Mouse (Mus musculus): ENCODE data around the gene Ssbp1. TPM values are rescaled to one million over a fixed set of nuclear protein-coding genes. Genes with fewer than 3 reads are reported as not detected.

Gene Ssbp1
- polyA plus RNA-seq, 1 experiment from 2014 or later: 136 TPM

DNA sequence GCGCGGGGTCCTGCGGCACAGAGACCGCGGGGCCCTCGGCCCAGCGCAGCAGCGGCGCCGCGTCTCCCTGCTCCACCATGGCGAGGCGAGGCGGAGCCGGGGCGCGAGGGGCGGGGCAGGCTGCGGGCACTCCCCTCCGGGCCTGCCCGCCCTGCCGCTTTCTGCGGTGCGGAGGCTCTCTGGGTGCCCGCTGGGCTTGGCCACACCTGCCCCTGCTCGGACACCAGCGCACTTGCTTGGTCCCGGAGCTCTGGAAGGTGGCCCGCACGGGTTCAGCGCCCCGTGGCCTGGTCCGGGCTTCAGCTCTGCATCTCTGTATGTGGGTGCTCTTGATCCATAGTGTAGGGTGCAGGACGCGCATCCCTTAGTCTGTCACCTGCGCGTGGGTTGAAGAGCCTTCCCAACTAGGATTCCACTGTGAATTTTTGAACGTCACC, 35.1 kb upstream of the Ssbp1 start, which contains the start of gene E330009J07Rik:
Gene E330009J07Rik (minus strand): TSS at position 89 of the 437 bp plus-strand sequence.
- H3K4me1 ChIP-seq (ENCODE audit: insufficient read depth): no peaks in the 10 kb centered on the region; the same call in 1 of the 2 replicates
- no peaks in the 10 kb centered on the region for H3K36me3 ChIP-seq (ENCODE audit: insufficient read depth)
- ATAC-seq (ENCODE audit: insufficient read depth): peak; percentile 95
- peak within 1 kb of the TSS; percentile 73 for H3K4me3 ChIP-seq (ENCODE audit: low read depth, low read length)
- DNase-seq: peak; percentile 83
- H3K9me3 ChIP-seq (ENCODE audit: low read depth, low read length): no peaks in the 10 kb centered on the region
- peak within 1 kb of the TSS; percentile 58 for H3K27ac ChIP-seq (ENCODE audit: low read depth)
- WGBS: under 1% methylated on average over 37 of the region's 38 CpGs
- H3K4me2 ChIP-seq: peak within 1 kb of the TSS; percentile 88
- peak within 1 kb of the TSS; percentile 73 for H3K9ac ChIP-seq
- H3K27me3 ChIP-seq (ENCODE audit: insufficient read depth, low read length): no peaks in the 10 kb centered on the region
- no peak for TF ChIP-seq CTCF (IDR thresholded peaks at IDR 0.05; ENCODE audit: low read depth)

DNA sequence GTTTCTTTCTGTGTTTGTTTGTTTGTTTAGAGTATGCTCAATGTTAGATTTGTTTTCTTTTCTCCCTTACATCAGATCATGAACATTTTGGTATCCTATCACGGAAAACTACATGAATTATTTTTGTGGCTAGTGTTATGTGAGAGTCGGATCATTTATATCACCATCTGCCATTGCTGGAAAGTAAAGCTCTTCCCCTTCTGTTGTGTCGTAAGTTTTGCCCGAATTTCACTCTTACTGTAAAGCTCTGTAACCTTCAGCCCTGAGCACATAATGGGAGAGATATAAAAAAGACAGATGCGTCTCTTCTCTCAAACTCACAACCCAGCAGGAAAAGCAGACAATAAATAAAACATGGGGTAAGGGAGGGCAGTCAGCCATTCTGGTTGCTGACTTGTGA, 32.2 kb upstream of the Ssbp1 start, which contains the start of gene Wee2:
Gene Wee2 (plus strand): TSS at position 153 of the 400 bp plus-strand sequence.
- Histone ChIP-seq H3K9me3 (ENCODE audit: low read depth, low read length) (no peaks in the 10 kb centered on the region), H3K4me1 (ENCODE audit: insufficient read depth) (no peaks in the 10 kb centered on the region), H3K27me3 (ENCODE audit: insufficient read depth, low read length) (no peaks in the 10 kb centered on the region), H3K4me3 (ENCODE audit: low read depth, low read length) (no peak within 1 kb of the TSS), H3K27ac (ENCODE audit: low read depth) (no peak within 1 kb of the TSS), H3K4me2 (no peak within 1 kb of the TSS), H3K36me3 (ENCODE audit: insufficient read depth) (no peaks in the 10 kb centered on the region), H3K9ac (no peak within 1 kb of the TSS)
- WGBS: 50% methylated on average over 5 of the region's 5 CpGs
- no peak for DNase-seq
- no peak for TF ChIP-seq CTCF (IDR thresholded peaks at IDR 0.05; ENCODE audit: low read depth)
- no peak for ATAC-seq (ENCODE audit: insufficient read depth)

- no peaks in the 10 kb centered on the region for H3K36me3 ChIP-seq (ENCODE audit: insufficient read depth)
- 31% methylated on average over 12 of the region's 12 CpGs for WGBS
- H3K4me2 ChIP-seq: no peak overlapping the region
- DNase-seq (no peak), ATAC-seq (ENCODE audit: insufficient read depth) (no peak)
- no peak overlapping the region for H3K9ac ChIP-seq
- no peak overlapping the region for H3K4me3 ChIP-seq (ENCODE audit: low read depth, low read length)
- H3K9me3 ChIP-seq (ENCODE audit: low read depth, low read length): no peaks in the 10 kb centered on the region
- TF ChIP-seq CTCF (IDR thresholded peaks at IDR 0.05; ENCODE audit: low read depth): no peak
- H3K4me1 ChIP-seq (ENCODE audit: insufficient read depth): no peaks in the 10 kb centered on the region
- H3K27me3 ChIP-seq (ENCODE audit: insufficient read depth, low read length): no peaks in the 10 kb centered on the region
- no peak overlapping the region for H3K27ac ChIP-seq (ENCODE audit: low read depth)
Measured at GRCm38 (mm10) chr6:40439731-40440130, 31.4 kb upstream of the Ssbp1 start.

DNA sequence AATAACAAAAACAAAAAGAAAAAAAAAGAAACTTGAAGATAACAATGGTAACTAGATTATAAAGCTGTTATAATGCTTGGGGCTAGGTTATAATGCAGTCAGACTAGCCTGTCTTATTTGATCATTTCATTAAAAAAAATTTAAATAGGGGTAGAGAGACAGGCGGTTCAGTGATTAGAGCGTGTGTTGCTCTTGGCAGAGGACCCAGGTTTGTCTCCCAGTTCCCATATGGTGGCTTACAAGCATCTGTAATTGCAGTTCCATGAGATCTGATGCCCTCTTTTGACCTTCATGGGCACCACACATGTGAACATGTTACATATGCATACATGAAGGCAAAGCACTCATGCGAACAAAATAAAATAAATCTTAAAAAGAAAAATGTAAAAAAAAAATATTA, 29.9 kb upstream of the Ssbp1 start:
- H3K9me3 ChIP-seq (ENCODE audit: low read depth, low read length): no peaks in the 10 kb centered on the region
- no peak for TF ChIP-seq CTCF (IDR thresholded peaks at IDR 0.05; ENCODE audit: low read depth)
- H3K9ac ChIP-seq: no peak overlapping the region
- no peaks in the 10 kb centered on the region for H3K36me3 ChIP-seq (ENCODE audit: insufficient read depth)
- 79% methylated on average over 3 of the region's 3 CpGs for WGBS
- no peak overlapping the region for H3K4me3 ChIP-seq (ENCODE audit: low read depth, low read length)
- ATAC-seq (ENCODE audit: insufficient read depth): no peak
- no peak for DNase-seq
- no peaks in the 10 kb centered on the region for H3K27me3 ChIP-seq (ENCODE audit: insufficient read depth, low read length)
- no peak overlapping the region for H3K27ac ChIP-seq (ENCODE audit: low read depth)
- no peak overlapping the region for H3K4me2 ChIP-seq
- H3K4me1 ChIP-seq (ENCODE audit: insufficient read depth): no peaks in the 10 kb centered on the region

- DNase-seq (no peak), ATAC-seq (ENCODE audit: insufficient read depth) (no peak)
- peak; percentile 16; the same call in 1 of the 2 replicates for TF ChIP-seq CTCF (IDR thresholded peaks at IDR 0.05; ENCODE audit: low read depth)
Measured at GRCm38 (mm10) chr6:40441755-40442154, 29.4 kb upstream of the Ssbp1 start.

GRCm38 (mm10) chr6:40443281-40443928, 27.7 kb upstream of the Ssbp1 start:
- Histone ChIP-seq H3K36me3 (ENCODE audit: insufficient read depth) (no peaks in the 10 kb centered on the region), H3K4me2 (no peak overlapping the region), H3K4me1 (ENCODE audit: insufficient read depth) (no peaks in the 10 kb centered on the region), H3K9ac (no peak overlapping the region), H3K4me3 (ENCODE audit: low read depth, low read length) (no peak overlapping the region), H3K27ac (ENCODE audit: low read depth) (no peak overlapping the region), H3K9me3 (ENCODE audit: low read depth, low read length) (no peaks in the 10 kb centered on the region), H3K27me3 (ENCODE audit: insufficient read depth, low read length) (no peaks in the 10 kb centered on the region)
- WGBS: 17% methylated on average over 10 of the region's 10 CpGs
- DNase-seq: peak; percentile 47
- TF ChIP-seq CTCF (IDR thresholded peaks at IDR 0.05; ENCODE audit: low read depth): no peak
- ATAC-seq (ENCODE audit: insufficient read depth): peak; percentile 70; the same call in 1 of the 2 replicates

More at GRCm38 (mm10) chr6:40441755-40442154, 29.4 kb upstream of the Ssbp1 start:
- H3K36me3 ChIP-seq (ENCODE audit: insufficient read depth): no peaks in the 10 kb centered on the region
- H3K4me2 ChIP-seq: no peak overlapping the region
- H3K4me1 ChIP-seq (ENCODE audit: insufficient read depth): no peaks in the 10 kb centered on the region
- H3K9me3 ChIP-seq (ENCODE audit: low read depth, low read length): no peaks in the 10 kb centered on the region
- no peak overlapping the region for H3K4me3 ChIP-seq (ENCODE audit: low read depth, low read length)
- 20% methylated on average over 3 of the region's 3 CpGs for WGBS
- no peak overlapping the region for H3K27ac ChIP-seq (ENCODE audit: low read depth)
- no peaks in the 10 kb centered on the region for H3K27me3 ChIP-seq (ENCODE audit: insufficient read depth, low read length)
- H3K9ac ChIP-seq: no peak overlapping the region

- no peaks in the 10 kb centered on the region for H3K36me3 ChIP-seq (ENCODE audit: insufficient read depth)
- H3K9me3 ChIP-seq (ENCODE audit: low read depth, low read length): no peaks in the 10 kb centered on the region
- H3K9ac ChIP-seq: no peak overlapping the region
- ATAC-seq (ENCODE audit: insufficient read depth) (no peak), DNase-seq (no peak)
- H3K4me2 ChIP-seq: no peak overlapping the region
- no peak overlapping the region for H3K27ac ChIP-seq (ENCODE audit: low read depth)
- no peaks in the 10 kb centered on the region for H3K27me3 ChIP-seq (ENCODE audit: insufficient read depth, low read length)
- H3K4me3 ChIP-seq (ENCODE audit: low read depth, low read length): no peak overlapping the region
- no peak for TF ChIP-seq CTCF (IDR thresholded peaks at IDR 0.05; ENCODE audit: low read depth)
- no peaks in the 10 kb centered on the region for H3K4me1 ChIP-seq (ENCODE audit: insufficient read depth)
Measured at GRCm38 (mm10) chr6:40448626-40449025, 22.5 kb upstream of the Ssbp1 start.

Data from lung, embryonic 14.5 days (tissue).